Mouse (Mus musculus) intestine, embryonic 14.5 days (tissue): Measurements from ENCODE around the gene Fam167b. TPM values are rescaled to one million over a fixed set of nuclear protein-coding genes. Genes with fewer than 3 reads are reported as not detected.

Source experiments
- ATAC-seq: fragments of 200-750 bp; cut with Nextera tagmentation; replicated peaks from 2 replicates; pipeline ENCODE4 v1.8.0; 2017; ENCODE audit warnings: low read depth, moderate number of reproducible peaks, moderate TSS enrichment, moderate library complexity; ENCODE audit not compliant: low FRiP score, low TSS enrichment
- DNase-seq: peaks from one replicate; pipeline ENCODE4 v3.0.0-alpha.2; 2018; ENCODE audit warnings: low spot score
- H3K27ac ChIP-seq: fragments of 300-500 bp; sonication (generic); 2 replicates; pipeline ENCODE4 v1.5.1; 2014; ENCODE audit warnings: low read depth, mild to moderate bottlenecking, control low read depth
- H3K27me3 ChIP-seq: fragments of 300-500 bp; sonication (generic); replicated peaks from 2 replicates; pipeline ENCODE4 v1.6.1; 2014; ENCODE audit warnings: low read length, control low read depth; ENCODE audit not compliant: control insufficient read depth, insufficient read depth
- H3K36me3 ChIP-seq: fragments of 300-500 bp; sonication (generic); 2 replicates; pipeline ENCODE4 v1.6.1; 2014; ENCODE audit warnings: low read length, control low read depth; ENCODE audit not compliant: control insufficient read depth, insufficient read depth
- H3K4me1 ChIP-seq: fragments of 300-500 bp; sonication (generic); replicated peaks from 2 replicates; pipeline ENCODE4 v1.6.1; 2014; ENCODE audit warnings: low read length, control low read depth, mixed read lengths; ENCODE audit not compliant: control insufficient read depth, insufficient read depth
- H3K4me2 ChIP-seq: fragments of 300-500 bp; sonication (generic); 2 replicates; pipeline ENCODE4 v1.6.1; 2014; ENCODE audit warnings: low read length
- H3K4me3 ChIP-seq: fragments of 300-500 bp; sonication (generic); 2 replicates; pipeline ENCODE4 v1.5.1; 2014; ENCODE audit warnings: low read depth, low read length, control low read depth, mixed read lengths
- H3K9ac ChIP-seq: fragments of 300-500 bp; sonication (generic); 2 replicates; pipeline ENCODE4 v1.6.1; 2014; ENCODE audit warnings: mild to moderate bottlenecking, low read length
- H3K9me3 ChIP-seq: fragments of 300-500 bp; sonication (generic); 2 replicates; pipeline ENCODE4 v1.6.1; 2016; ENCODE audit warnings: low read length, control low read depth; ENCODE audit not compliant: control insufficient read depth
- WGBS: fragments of 180-500 bp; shearing (Covaris S2); extraction: QIAGEN DNeasy Blood & Tissue Kit; methylation state at CpG from one replicate; pipeline ENCODE4 v1.1.7; 2014; 5-methylcytosine and 5-hydroxymethylcytosine counted together
- polyA plus RNA-seq: library from polyadenylated mRNA; unstranded; fragments of >200 nt; fragmentation: Nextera tagmentation; extraction: Ambion mirVana; gene quantifications from 2 replicates; pipeline ENCODE4 v1.2.1, GENCODE M21; 2014

Gene Fam167b
- polyA plus RNA-seq, 1 experiment from 2014 or later: 1.8 TPM

GRCm38 (mm10) chr4:129610472-129610871 is 32.1 kb upstream of the Fam167b start:
- no peak for DNase-seq
- Histone ChIP-seq H3K4me1 (no peaks in the 10 kb centered on the region), H3K4me2 (no peak overlapping the region), H3K4me3 (no peak overlapping the region), H3K27me3 (no peaks in the 10 kb centered on the region), H3K27ac (no peak overlapping the region), H3K9me3 (no peaks in the 10 kb centered on the region), H3K9ac (no peak overlapping the region), H3K36me3 (peaks cover 23% of the 10 kb centered on the region)
- ATAC-seq: no peak
- WGBS: 72% methylated on average over 4 of the region's 4 CpGs

GRCm38 (mm10) chr4:129610026-129610425 is 31.7 kb upstream of the Fam167b start:
- Histone ChIP-seq H3K27ac (no peak overlapping the region), H3K9me3 (no peaks in the 10 kb centered on the region), H3K36me3 (peaks cover 27% of the 10 kb centered on the region), H3K4me2 (no peak overlapping the region), H3K9ac (no peak overlapping the region), H3K4me1 (no peaks in the 10 kb centered on the region), H3K4me3 (no peak overlapping the region), H3K27me3 (no peaks in the 10 kb centered on the region)
- ATAC-seq (no peak), DNase-seq (no peak)
- WGBS: 70% methylated on average over 4 of the region's 4 CpGs

DNA sequence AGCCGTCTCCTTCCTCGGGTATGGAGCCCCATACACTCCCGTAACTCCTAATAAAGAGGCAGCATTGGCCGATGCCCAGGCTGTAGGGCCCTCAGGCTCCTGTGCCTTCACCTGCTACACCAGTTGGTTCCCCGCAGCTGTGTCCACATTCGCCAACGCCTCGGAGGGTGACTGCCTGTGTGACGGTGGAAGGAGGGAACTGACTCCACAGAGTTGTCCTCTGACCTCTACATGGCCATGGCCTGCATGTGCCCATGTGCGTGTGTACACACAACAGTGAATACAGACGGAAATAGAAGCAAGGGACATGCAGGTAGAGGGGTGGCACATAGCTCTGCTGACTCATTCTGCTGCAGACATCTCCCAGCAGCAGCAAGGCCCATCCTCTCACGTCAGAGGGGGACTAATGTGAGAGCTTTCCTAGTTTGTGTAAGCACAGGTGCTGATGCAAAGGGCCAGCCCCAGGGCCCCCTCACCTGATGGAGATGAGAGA is 30.8 kb upstream of the Fam167b start:
- Histone ChIP-seq H3K4me2 (no peak overlapping the region), H3K27me3 (no peaks in the 10 kb centered on the region), H3K27ac (no peak overlapping the region), H3K9ac (no peak overlapping the region), H3K4me1 (no peaks in the 10 kb centered on the region), H3K4me3 (no peak overlapping the region), H3K36me3 (peaks cover 36% of the 10 kb centered on the region), H3K9me3 (no peaks in the 10 kb centered on the region)
- DNase-seq: no peak
- 84% methylated on average over 12 of the region's 12 CpGs for WGBS
- no peak for ATAC-seq

DNA sequence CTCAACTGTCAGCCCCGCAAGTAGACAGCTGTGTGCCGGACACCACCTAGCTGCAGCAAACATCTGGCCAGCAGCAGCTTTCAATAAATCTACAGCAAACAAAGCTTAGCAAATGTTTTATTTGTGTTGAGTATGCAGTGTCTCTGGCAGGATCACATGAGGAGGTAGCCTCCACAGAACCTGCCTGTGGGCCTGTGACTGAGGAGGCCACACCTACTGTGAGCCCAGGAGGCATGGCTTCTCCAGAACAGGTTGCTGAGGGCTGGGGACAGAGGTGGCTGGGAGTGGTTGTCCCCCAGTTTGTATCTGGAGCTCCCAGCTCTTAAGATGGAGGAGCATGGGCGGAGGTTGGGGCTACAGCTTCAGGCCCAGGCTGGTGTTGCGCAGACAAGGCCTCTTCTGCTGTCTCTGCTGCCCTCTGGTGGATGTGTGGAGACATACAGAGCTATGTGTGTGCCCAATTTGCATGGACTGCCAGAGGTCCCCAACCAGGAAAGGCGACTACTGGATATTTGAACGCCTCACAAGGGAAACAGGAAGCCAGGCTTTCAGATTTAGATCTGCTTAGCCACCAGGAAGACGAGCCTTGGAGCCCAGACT is 30.2 kb upstream of the Fam167b start:
- ATAC-seq: peak; percentile 84
- no peak overlapping the region for H3K9ac ChIP-seq
- WGBS: 38% methylated on average over 7 of the region's 7 CpGs
- H3K4me2 ChIP-seq: no peak overlapping the region
- no peaks in the 10 kb centered on the region for H3K4me1 ChIP-seq
- no peak overlapping the region for H3K4me3 ChIP-seq
- peaks cover 42% of the 10 kb centered on the region for H3K36me3 ChIP-seq
- H3K9me3 ChIP-seq: no peaks in the 10 kb centered on the region
- H3K27ac ChIP-seq: no peak overlapping the region
- no peaks in the 10 kb centered on the region for H3K27me3 ChIP-seq
- DNase-seq: peak; percentile 86

DNA sequence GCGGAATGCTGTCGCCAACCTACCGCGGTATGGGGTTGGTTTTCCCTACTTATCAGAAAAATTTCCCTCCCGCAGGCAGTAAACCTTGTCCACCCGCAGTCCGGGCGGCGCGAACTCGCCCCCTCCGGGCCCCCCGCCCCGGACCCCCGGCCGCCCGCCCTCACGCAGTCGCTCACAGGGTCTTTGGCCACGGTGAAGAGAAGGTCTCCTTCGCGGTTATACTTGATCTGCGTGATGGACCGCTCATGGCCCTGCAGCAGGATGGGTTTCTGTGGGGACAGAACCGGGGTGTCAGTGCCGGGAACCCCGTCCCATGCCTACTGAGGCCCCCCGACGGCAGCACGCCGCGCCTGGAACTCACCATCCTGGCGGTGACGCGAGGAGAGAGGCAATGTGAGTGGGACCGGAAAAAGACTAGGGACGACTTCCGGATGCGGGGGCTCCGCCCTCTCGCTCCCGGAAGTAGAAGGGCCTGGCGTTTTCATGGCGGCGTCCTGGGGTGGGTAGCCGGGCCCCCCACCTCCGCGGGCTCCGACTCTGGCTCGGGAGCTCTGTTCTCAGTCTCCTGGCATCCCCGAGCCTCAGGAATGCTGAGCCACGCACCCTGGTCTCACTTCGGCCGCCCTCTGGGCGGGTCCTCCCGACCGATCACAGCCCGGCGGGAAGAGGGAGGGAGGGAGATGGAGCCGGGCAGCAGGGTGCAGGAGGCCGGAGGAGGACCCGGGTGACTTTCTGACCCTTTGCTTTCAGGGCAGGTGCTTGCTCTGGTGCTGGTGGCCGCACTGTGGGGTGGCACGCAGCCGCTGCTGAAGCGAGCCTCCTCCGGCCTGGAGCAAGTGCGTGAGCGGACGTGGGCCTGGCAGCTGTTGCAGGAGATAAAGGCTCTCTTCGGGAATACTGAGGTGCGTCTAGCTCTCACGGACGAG is 22.1 kb upstream of the Fam167b start, which contains the start of the genes Eif3i and Tmem234:
Eif3i (minus strand) TSS at position 416 of the 926 bp plus-strand sequence.
Tmem234 (plus strand) TSS at position 436 of the 926 bp plus-strand sequence.
- H3K27ac ChIP-seq: peak within 1 kb of the TSS; percentile 73; the same call in 1 of the 2 replicates
- H3K9me3 ChIP-seq: no peaks in the 10 kb centered on the region
- peak; percentile 90 for DNase-seq
- H3K4me3 ChIP-seq: peak within 1 kb of the TSS; percentile 92
- WGBS: under 1% methylated on average over 73 of the region's 74 CpGs
- no peaks in the 10 kb centered on the region for H3K27me3 ChIP-seq
- H3K36me3 ChIP-seq: peaks cover 55% of the 10 kb centered on the region
- peaks cover 15% of the 10 kb centered on the region for H3K4me1 ChIP-seq
- ATAC-seq: peak; percentile 87
- peak within 1 kb of the TSS; percentile 76 for H3K4me2 ChIP-seq
- H3K9ac ChIP-seq: peak within 1 kb of the TSS; percentile 81

GRCm38 (mm10) chr4:129588865-129589264 is 10.5 kb upstream of the Fam167b start:
- Histone ChIP-seq H3K4me1 (peaks cover 7% of the 10 kb centered on the region; the same call in 1 of the 2 replicates), H3K36me3 (peaks cover 31% of the 10 kb centered on the region), H3K27ac (no peak overlapping the region), H3K9me3 (no peaks in the 10 kb centered on the region), H3K9ac (no peak overlapping the region), H3K4me3 (no peak overlapping the region), H3K27me3 (no peaks in the 10 kb centered on the region), H3K4me2 (no peak overlapping the region)
- DNase-seq (no peak), ATAC-seq (no peak)
- WGBS: 70% methylated on average over 4 of the region's 4 CpGs

DNA sequence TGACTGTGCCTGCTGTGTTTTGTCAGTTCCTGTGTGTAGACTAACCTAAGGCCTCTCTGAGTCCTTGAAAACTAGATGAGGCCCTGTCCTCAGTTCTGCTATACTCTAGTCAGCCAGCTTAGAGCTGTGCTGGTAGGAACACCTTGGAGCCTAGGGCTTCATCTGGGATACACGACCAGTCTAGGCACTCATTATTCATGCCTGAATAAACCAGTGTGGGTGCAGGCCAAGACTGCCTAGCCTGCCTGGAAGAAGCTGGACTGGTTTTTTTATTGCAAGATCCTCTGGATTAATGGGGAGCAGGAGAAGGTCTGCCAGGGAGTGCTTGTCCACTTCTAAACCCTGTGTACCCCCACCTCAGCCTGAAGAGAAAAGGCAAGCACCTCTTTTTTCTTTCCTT is 8.6 kb upstream of the Fam167b start:
- no peak for DNase-seq
- H3K27ac ChIP-seq: no peak overlapping the region
- WGBS: 34% methylated on average over 1 of the region's 1 CpGs
- H3K36me3 ChIP-seq: peaks cover 13% of the 10 kb centered on the region
- H3K9me3 ChIP-seq: no peaks in the 10 kb centered on the region
- H3K27me3 ChIP-seq: no peaks in the 10 kb centered on the region
- H3K9ac ChIP-seq: no peak overlapping the region
- H3K4me2 ChIP-seq: no peak overlapping the region
- peaks cover 7% of the 10 kb centered on the region; the same call in 1 of the 2 replicates for H3K4me1 ChIP-seq
- ATAC-seq: no peak
- no peak overlapping the region for H3K4me3 ChIP-seq

DNA sequence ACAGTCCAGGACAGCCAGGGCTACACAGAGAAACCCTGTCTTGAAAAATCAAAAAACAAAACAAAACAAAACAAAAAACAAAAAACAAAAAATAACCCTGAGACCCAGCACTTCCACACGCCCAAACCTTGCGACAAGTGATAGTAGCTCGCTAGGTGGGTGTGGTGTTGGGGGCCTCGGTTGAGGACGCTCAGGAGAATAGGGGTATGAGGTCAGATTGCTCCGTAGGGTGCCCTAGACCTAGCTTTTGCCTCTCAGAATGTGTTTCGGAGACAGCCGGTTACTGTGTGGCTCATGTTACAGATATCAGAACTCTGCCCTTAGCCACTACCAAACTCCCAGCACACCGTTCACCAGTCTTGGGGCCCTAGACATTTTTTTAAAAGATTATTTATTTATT is 7.4 kb upstream of the Fam167b start:
- peaks cover 1% of the 10 kb centered on the region; the same call in 1 of the 2 replicates for H3K36me3 ChIP-seq
- ATAC-seq (peak; percentile 10; the same call in 1 of the 2 replicates), DNase-seq (no peak)
- H3K4me3 ChIP-seq: no peak overlapping the region
- H3K27me3 ChIP-seq: no peaks in the 10 kb centered on the region
- peaks cover 7% of the 10 kb centered on the region; the same call in 1 of the 2 replicates for H3K4me1 ChIP-seq
- H3K9ac ChIP-seq: no peak overlapping the region
- no peaks in the 10 kb centered on the region for H3K9me3 ChIP-seq
- H3K27ac ChIP-seq: no peak overlapping the region
- peak overlapping the region; percentile 86; the same call in 1 of the 2 replicates for H3K4me2 ChIP-seq
- WGBS: 83% methylated on average over 9 of the region's 9 CpGs
